Mouse (Mus musculus) brain, embryonic 14.5 days (tissue): ENCODE results near the gene Zfp62.

ENCODE experiments used
- CTCF ChIP-seq: fragments of 200-500 bp; IDR thresholded peaks from 2 replicates; pipeline ENCODE4 v1.5.1; 2012; ENCODE audit warnings: inconsistent platforms, mild to moderate bottlenecking, moderate library complexity, borderline replicate concordance; ENCODE audit not compliant: insufficient read depth, insufficient read length; ENCODE audit errors: extremely low read depth
- POLR2A ChIP-seq: fragments of 200-500 bp; IDR thresholded peaks from 2 replicates; pipeline ENCODE4 v1.6.1; 2012; ENCODE audit warnings: mild to moderate bottlenecking, inconsistent platforms, borderline replicate concordance; ENCODE audit not compliant: poor library complexity, insufficient read depth, insufficient read length, severe bottlenecking; ENCODE audit errors: extremely low read depth

DNA sequence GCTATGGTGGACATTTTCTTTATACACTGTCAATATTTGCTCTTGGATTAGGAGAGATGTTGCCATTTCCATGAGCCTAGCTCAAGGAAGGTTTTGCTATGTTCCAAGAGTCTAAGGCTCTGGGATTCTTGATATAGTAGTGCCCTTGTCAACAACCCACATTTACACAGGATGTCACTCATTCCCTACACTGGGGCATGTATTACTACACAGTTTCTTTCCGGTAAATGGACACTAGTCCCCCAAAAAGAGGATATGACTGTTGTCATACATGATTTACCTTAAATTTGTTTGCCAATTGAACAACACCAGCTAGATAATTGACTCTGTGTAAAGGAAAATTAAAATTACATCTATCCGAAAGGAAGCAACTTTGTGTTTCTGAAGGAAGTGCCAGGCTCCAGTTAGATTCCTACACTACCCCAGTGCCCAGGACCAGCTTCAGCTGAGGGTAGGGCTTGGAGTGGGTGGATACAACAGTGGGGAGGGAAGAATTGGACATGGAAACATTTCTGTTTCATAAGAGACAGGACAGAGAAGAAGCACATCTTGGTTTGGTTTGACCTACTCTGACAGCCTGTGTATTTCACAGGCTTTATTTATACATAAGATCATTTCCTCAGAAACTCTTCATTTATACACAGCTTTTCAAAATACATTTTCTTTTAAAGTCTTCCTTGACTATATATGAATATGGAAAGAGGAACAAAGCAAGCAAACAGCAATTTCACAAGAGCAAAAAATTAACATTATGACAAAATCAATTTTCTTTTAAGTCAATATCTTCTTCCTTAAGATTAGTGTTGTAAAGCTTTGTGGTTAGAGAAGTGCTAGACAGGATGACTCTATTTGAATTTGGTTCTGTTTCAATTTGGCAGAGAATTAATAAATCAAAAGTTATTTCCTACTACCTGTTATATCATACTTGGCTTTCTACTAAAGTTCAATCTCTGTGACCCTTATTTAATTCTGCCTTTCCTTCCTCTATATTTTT lies 46.0 kb upstream of the Zfp62 start:
- TF ChIP-seq CTCF = no peak
- no peak for TF ChIP-seq POLR2A
